ENCODE assay signal across 8 mouse cellular contexts in genomic region chr1:53706431-53707361, GRCm38 (mm10). TPM values are rescaled to one million over a fixed set of nuclear protein-coding genes. Genes with fewer than 3 reads are reported as not detected.
DNase-seq lines count a peak whose midpoint lies in the region; ATAC-seq and TF ChIP-seq lines count a peak whose summit lies in the region.

Gene Dnah7a (minus strand): TSS chr1:53706784.

- peak within 1 kb of the TSS; percentile 64 for H3K4me2 ChIP-seq in lung, postnatal 0 days (replicated peaks; ENCODE audit: low read depth, low read length)

- no peaks in the 10 kb centered on the region for H3K9me3 ChIP-seq in ES-Bruce4 (replicated peaks; ENCODE audit: control insufficient read depth, insufficient read depth, low read length, poor library complexity, severe bottlenecking)
- no peaks in the 10 kb centered on the region for H3K9me3 ChIP-seq in forebrain, embryonic 10.5 days
- no peaks in the 10 kb centered on the region for H3K9me3 ChIP-seq in lung, postnatal 0 days (ENCODE audit: low read length)

- no peak for TF ChIP-seq EP300 in ES-Bruce4 (IDR thresholded peaks at IDR 0.05; ENCODE audit: insufficient read depth, low read depth, low read length)
- no peak for TF ChIP-seq EP300 in lung, postnatal 0 days (IDR thresholded peaks at IDR 0.05)

- DNase-seq in forebrain, embryonic 10.5 days (ENCODE audit: extremely low spot score, low spot score): peak; percentile 76
- DNase-seq in heart, postnatal 36 days: peak; percentile 1 to 4
- peak; percentile 60 to 63 for DNase-seq in layer of hippocampus, postnatal 14 days (ENCODE audit: low spot score in 2 of 2)
- DNase-seq in lung, postnatal 0 days (ENCODE audit: low spot score): peak; percentile 35
- DNase-seq in retina, embryonic 14.5 days (ENCODE audit: low spot score): peak; percentile 79
- DNase-seq in MN1 (ENCODE audit: low spot score): no peak

- peak within 1 kb of the TSS; percentile 9; the same call in 1 of the 2 replicates for H3K9ac ChIP-seq in ES-Bruce4 (ENCODE audit: low read depth, poor library complexity, severe bottlenecking)
- H3K9ac ChIP-seq in lung, postnatal 0 days (replicated peaks; ENCODE audit: low read depth): no peak within 1 kb of the TSS

- H3K4me3 ChIP-seq in ES-Bruce4 (ENCODE audit: low read depth, low read length): peak within 1 kb of the TSS; percentile 61
- peak within 1 kb of the TSS; percentile 39 for H3K4me3 ChIP-seq in bone marrow macrophage, adult 2 months (ENCODE audit: insufficient read depth, low read length)
- peak within 1 kb of the TSS; percentile 60 for H3K4me3 ChIP-seq in forebrain, embryonic 10.5 days
- peak within 1 kb of the TSS; percentile 34 for H3K4me3 ChIP-seq in lung, postnatal 0 days (ENCODE audit: low read depth, low read length)

- 15% methylated on average over 42 of the region's 42 CpGs for WGBS in forebrain, embryonic 10.5 days
- WGBS in lung, postnatal 0 days: 18% methylated on average over 42 of the region's 42 CpGs

- TF ChIP-seq CTCF in ES-Bruce4 (IDR thresholded peaks at IDR 0.05; ENCODE audit: low read depth, low read length): peak; percentile 66
- no peak for TF ChIP-seq CTCF in bone marrow macrophage, adult 2 months (IDR thresholded peaks at IDR 0.05; ENCODE audit: low read depth, low read length)
- TF ChIP-seq CTCF in lung, postnatal 0 days (IDR thresholded peaks at IDR 0.05): peak; percentile 52

- TF ChIP-seq POLR2A in ES-Bruce4 (IDR thresholded peaks at IDR 0.05; ENCODE audit: insufficient read depth, low read length): no peak
- no peak for TF ChIP-seq POLR2A in bone marrow macrophage, adult 2 months (IDR thresholded peaks at IDR 0.05; ENCODE audit: borderline replicate concordance, low read depth, low read length)

- ATAC-seq in lung, postnatal 0 days: peak; percentile 50

- H3K36me3 ChIP-seq in ES-Bruce4 (ENCODE audit: control insufficient read depth, insufficient read depth, low read length, poor library complexity, severe bottlenecking): no peaks in the 10 kb centered on the region
- no peaks in the 10 kb centered on the region for H3K36me3 ChIP-seq in forebrain, embryonic 10.5 days (replicated peaks)
- H3K36me3 ChIP-seq in lung, postnatal 0 days (ENCODE audit: insufficient read depth, low read length): no peaks in the 10 kb centered on the region

- intact Hi-C loops in heart, postnatal 36 days (cut with DNase I): no loop called here

- no peaks in the 10 kb centered on the region for H3K4me1 ChIP-seq in ES-Bruce4 (ENCODE audit: control insufficient read depth, insufficient read depth, low read length)
- 0 out of 2 replicates have a peak, but pooled peaks cover 2% of the 10 kb centered on the region for H3K4me1 ChIP-seq in bone marrow macrophage, adult 2 months (ENCODE audit: control insufficient read depth, insufficient read depth, low read length)
- H3K4me1 ChIP-seq in forebrain, embryonic 10.5 days: peaks cover 14% of the 10 kb centered on the region
- H3K4me1 ChIP-seq in lung, postnatal 0 days (ENCODE audit: insufficient read depth, low read depth, low read length): no peaks in the 10 kb centered on the region

- H3K27me3 ChIP-seq in ES-Bruce4 (ENCODE audit: control insufficient read depth, insufficient read depth, low read length, poor library complexity, severe bottlenecking): no peaks in the 10 kb centered on the region
- no peaks in the 10 kb centered on the region for H3K27me3 ChIP-seq in forebrain, embryonic 10.5 days (ENCODE audit: poor library complexity, severe bottlenecking)
- no peaks in the 10 kb centered on the region for H3K27me3 ChIP-seq in lung, postnatal 0 days (replicated peaks; ENCODE audit: insufficient read depth, low read length)

- H3K27ac ChIP-seq in ES-Bruce4 (ENCODE audit: insufficient read depth, low read length): no peak within 1 kb of the TSS
- no peak within 1 kb of the TSS for H3K27ac ChIP-seq in bone marrow macrophage, adult 2 months (ENCODE audit: insufficient read depth, low read depth, low read length)
- peak within 1 kb of the TSS; percentile 90 for H3K27ac ChIP-seq in forebrain, embryonic 10.5 days
- no peak within 1 kb of the TSS for H3K27ac ChIP-seq in lung, postnatal 0 days (ENCODE audit: low read length)

RNA-seq across cellular contexts. Expression of gene Dnah7a, which starts in this region (rescaled TPM):
- polyA plus RNA-seq in ES-Bruce4 (2011; ENCODE audit: insufficient read depth, insufficient read length, low read depth, missing spikeins): 1.8 and 2.2 TPM in 2 replicates
- not detected in 2 replicates for polyA plus RNA-seq in bone marrow macrophage, adult 2 months (2012; ENCODE audit: insufficient read depth, insufficient read length, missing spikeins)
- 8.5 and 9.6 TPM in 2 replicates for polyA plus RNA-seq in forebrain, embryonic 10.5 days (2016; fragmentation: Nextera tagmentation; extraction: Ambion mirVana)
- total RNA-seq in heart, postnatal 36 days (2021): under 1 TPM in 1 of 2 experiments, not detected in 1; 0.03 TPM
- 1 to 10 TPM; 3.9 to 4.8 TPM for total RNA-seq in layer of hippocampus, postnatal 14 days (2021)
- polyA plus RNA-seq in lung, postnatal 0 days (2015; fragmentation: Nextera tagmentation; extraction: Ambion mirVana): 1.8 and 3.0 TPM in 2 replicates

Comparison
In these comparisons a context has a peak if more than half of its experiments do, and no peak if none do; other contexts are left out.
1. RNA of gene Dnah7a (total RNA-seq): 3.9 to 4.8 TPM in layer of hippocampus, postnatal 14 days; 0.03 TPM in heart, postnatal 36 days; every median in the first group is over 4 times any median in the second.
2. Peak in DNase-seq in heart, postnatal 36 days; RNA of the gene not detected or under 1 TPM.
3. Peak in every context shown above with its lines, with median percentiles within 50 percentile points of each other: H3K4me3 ChIP-seq.